Mouse (Mus musculus) spleen, postnatal 36 days (tissue): ENCODE data around the gene Gipc2.

Experiments used
- DNase-seq, 2 experiments: peaks; one replicate each; pipeline ENCODE4 v3.0.0; 2022; ENCODE audit warnings: low spot score in 2 of 2, mixed read lengths in 1 of 2

Gipc2 gene

GRCm38 (mm10) chr3:152076088-152076487, 89.9 kb downstream of the Gipc2 start:
- no peak for DNase-seq

- no peak for DNase-seq
These were observed 97.0 kb downstream of the Gipc2 start for GRCm38 (mm10) chr3:152069001-152069400.

- DNase-seq = no peak
These were observed 97.7 kb downstream of the Gipc2 start for GRCm38 (mm10) chr3:152068311-152068710.

GRCm38 (mm10) chr3:152066696-152067095, 99.3 kb downstream of the Gipc2 start:
- DNase-seq = no peak

- DNase-seq = no peak
These were observed 100.2 kb downstream of the Gipc2 start for GRCm38 (mm10) chr3:152065806-152066205.

- no peak for DNase-seq
These were observed 101.9 kb downstream of the Gipc2 start for GRCm38 (mm10) chr3:152064166-152064565.

- DNase-seq = no peak
These were observed 103.2 kb downstream of the Gipc2 start for GRCm38 (mm10) chr3:152062806-152063205.

- no peak for DNase-seq
These were observed 104.9 kb downstream of the Gipc2 start for GRCm38 (mm10) chr3:152061145-152061544.

- no peak for DNase-seq
These were observed 107.8 kb downstream of the Gipc2 start for GRCm38 (mm10) chr3:152058235-152058634.

GRCm38 (mm10) chr3:152054260-152054659, 111.8 kb downstream of the Gipc2 start:
- DNase-seq = no peak

- DNase-seq = no peak
These were observed 114.1 kb downstream of the Gipc2 start for GRCm38 (mm10) chr3:152051959-152052358.

GRCm38 (mm10) chr3:152047914-152048313, 118.1 kb downstream of the Gipc2 start:
- no peak for DNase-seq

GRCm38 (mm10) chr3:152046895-152047294, 119.1 kb downstream of the Gipc2 start:
- no peak for DNase-seq
